Mouse (Mus musculus): ENCODE results near the gene Nfic.

The Nfic gene

GRCm38 (mm10) chr10:81418216-81419070 lies 37.0 kb downstream of the Nfic start:
- no peak for DNase-seq (ENCODE audit: extremely low spot score, low spot score)

- no peak for DNase-seq (ENCODE audit: extremely low spot score, low spot score)
Observed at GRCm38 (mm10) chr10:81417227-81418215, 37.9 kb downstream of the Nfic start.

GRCm38 (mm10) chr10:81416581-81417226 lies 38.7 kb downstream of the Nfic start:
- DNase-seq (ENCODE audit: extremely low spot score, low spot score): peak; percentile 76

GRCm38 (mm10) chr10:81415549-81416310 lies 39.7 kb downstream of the Nfic start:
- DNase-seq (ENCODE audit: extremely low spot score, low spot score): no peak

GRCm38 (mm10) chr10:81415146-81415545 lies 40.3 kb downstream of the Nfic start:
- no peak for DNase-seq (ENCODE audit: extremely low spot score, low spot score)

- DNase-seq (ENCODE audit: extremely low spot score, low spot score): no peak
Observed at GRCm38 (mm10) chr10:81414682-81415081, 40.8 kb downstream of the Nfic start.

GRCm38 (mm10) chr10:81413310-81414261 lies 41.8 kb downstream of the Nfic start:
- no peak for DNase-seq (ENCODE audit: extremely low spot score, low spot score)

GRCm38 (mm10) chr10:81412586-81413309 lies 42.7 kb downstream of the Nfic start:
- no peak for DNase-seq (ENCODE audit: extremely low spot score, low spot score)

GRCm38 (mm10) chr10:81411471-81412400 lies 43.7 kb downstream of the Nfic start:
- DNase-seq (ENCODE audit: extremely low spot score, low spot score): no peak

- no peak for DNase-seq (ENCODE audit: extremely low spot score, low spot score)
Observed at GRCm38 (mm10) chr10:81410981-81411380, 44.5 kb downstream of the Nfic start.

GRCm38 (mm10) chr10:81410350-81410749 lies 45.1 kb downstream of the Nfic start:
- no peak for DNase-seq (ENCODE audit: extremely low spot score, low spot score)

- DNase-seq (ENCODE audit: extremely low spot score, low spot score): no peak
Observed at GRCm38 (mm10) chr10:81409330-81409729, 46.1 kb downstream of the Nfic start.

- DNase-seq (ENCODE audit: extremely low spot score, low spot score): peak; percentile 81
Observed at GRCm38 (mm10) chr10:81408871-81409291, 46.6 kb downstream of the Nfic start.

GRCm38 (mm10) chr10:81408424-81408729 lies 47.1 kb downstream of the Nfic start:
- no peak for DNase-seq (ENCODE audit: extremely low spot score, low spot score)

GRCm38 (mm10) chr10:81407539-81408423 lies 47.7 kb downstream of the Nfic start:
- no peak for DNase-seq (ENCODE audit: extremely low spot score, low spot score)

GRCm38 (mm10) chr10:81406504-81407440 lies 48.7 kb downstream of the Nfic start:
- DNase-seq (ENCODE audit: extremely low spot score, low spot score): no peak

Data from neural tube, embryonic 10.5 days (tissue).